Mouse (Mus musculus): Measurements from ENCODE around the gene Lrrc57. TPM values are rescaled to one million over a fixed set of nuclear protein-coding genes. Genes with fewer than 3 reads are reported as not detected.

Lrrc57 gene
- polyA plus RNA-seq, 1 experiment = not detected

DNA sequence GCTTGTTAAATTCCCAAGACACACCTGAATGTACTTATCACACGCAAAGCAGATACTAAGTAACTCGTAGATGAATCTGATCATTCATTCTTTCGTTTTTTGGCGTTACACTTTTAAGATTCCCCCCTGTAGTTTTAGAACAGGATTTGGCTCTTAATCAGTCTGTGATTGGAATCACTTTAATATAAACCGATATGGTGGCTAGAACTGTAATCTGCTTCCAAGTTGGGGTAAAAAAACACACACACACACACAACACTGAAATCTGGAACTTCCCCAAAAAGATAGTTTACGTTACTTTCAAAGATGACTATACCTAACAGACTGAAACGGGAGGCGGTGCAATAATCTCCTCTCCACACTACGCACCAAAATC, 46.5 kb downstream of the Lrrc57 start:
- TF ChIP-seq POLR2A (IDR thresholded peaks at IDR 0.05; ENCODE audit: insufficient read depth, low read depth, low read length) (no peak), CTCF (IDR thresholded peaks at IDR 0.05; ENCODE audit: insufficient read depth, low read depth, low read length) (no peak)
- H3K4me1 ChIP-seq (ENCODE audit: control insufficient read depth, insufficient read depth, low read length) = no peaks in the 10 kb centered on the region; the same call in 1 of the 2 replicates
- H3K4me3 ChIP-seq (ENCODE audit: insufficient read depth, low read depth, low read length) = no peak overlapping the region
- H3K27ac ChIP-seq (ENCODE audit: insufficient read depth, low read depth, low read length) = no peak overlapping the region
- WGBS = 19% methylated on average over 9 of the region's 9 CpGs

DNA sequence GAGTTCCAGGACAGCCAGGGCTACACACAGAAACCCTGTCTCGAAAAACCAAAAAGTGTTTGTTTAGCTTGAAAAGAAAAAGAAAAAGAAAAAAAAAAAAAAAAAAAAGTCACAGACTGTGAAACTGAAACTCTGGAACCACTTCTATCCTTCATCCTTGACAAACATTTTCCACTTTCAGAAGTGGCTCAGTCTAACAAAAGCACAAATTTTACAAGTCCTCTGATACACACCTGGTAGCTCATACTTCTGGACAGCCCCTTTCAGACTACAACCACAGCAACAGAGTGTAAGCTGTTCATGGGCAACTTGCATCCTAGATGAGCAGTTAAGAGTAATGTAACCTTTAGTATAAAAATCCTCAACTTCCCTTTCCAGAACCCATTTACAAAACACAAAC, 47.8 kb downstream of the Lrrc57 start:
- no peak overlapping the region for H3K27ac ChIP-seq (ENCODE audit: insufficient read depth, low read depth, low read length)
- TF ChIP-seq POLR2A (IDR thresholded peaks at IDR 0.05; ENCODE audit: insufficient read depth, low read depth, low read length) (no peak), CTCF (IDR thresholded peaks at IDR 0.05; ENCODE audit: insufficient read depth, low read depth, low read length) (no peak)
- H3K4me3 ChIP-seq (ENCODE audit: insufficient read depth, low read depth, low read length) = no peak overlapping the region
- no peaks in the 10 kb centered on the region; the same call in 1 of the 2 replicates for H3K4me1 ChIP-seq (ENCODE audit: control insufficient read depth, insufficient read depth, low read length)
- 88% methylated on average over 1 of the region's 1 CpGs for WGBS

DNA sequence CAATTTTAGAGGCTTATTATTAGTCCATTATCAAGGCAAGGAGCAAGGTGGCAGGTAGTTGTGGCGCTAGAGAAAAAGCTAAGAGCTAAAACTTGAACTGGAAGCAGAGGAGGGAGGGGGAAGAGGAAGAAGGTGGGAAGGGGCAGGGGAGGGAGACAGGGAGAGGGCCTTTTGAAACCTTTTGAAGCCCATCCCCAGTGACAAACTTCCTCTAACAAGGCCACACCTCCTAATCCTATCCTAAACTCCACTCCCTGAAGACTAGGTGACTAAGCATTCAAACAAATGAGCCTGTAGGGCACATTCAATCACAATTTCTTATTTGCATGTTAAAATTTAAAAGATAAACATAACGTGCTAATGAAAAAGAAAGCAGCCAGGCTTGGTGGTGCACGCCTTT, 50.5 kb downstream of the Lrrc57 start:
- H3K27ac ChIP-seq (ENCODE audit: insufficient read depth, low read depth, low read length) = no peak overlapping the region
- 90% methylated on average over 3 of the region's 3 CpGs for WGBS
- H3K4me3 ChIP-seq (ENCODE audit: insufficient read depth, low read depth, low read length) = no peak overlapping the region
- TF ChIP-seq POLR2A (IDR thresholded peaks at IDR 0.05; ENCODE audit: insufficient read depth, low read depth, low read length) (no peak), CTCF (IDR thresholded peaks at IDR 0.05; ENCODE audit: insufficient read depth, low read depth, low read length) (no peak)
- H3K4me1 ChIP-seq (ENCODE audit: control insufficient read depth, insufficient read depth, low read length) = no peaks in the 10 kb centered on the region; the same call in 1 of the 2 replicates

DNA sequence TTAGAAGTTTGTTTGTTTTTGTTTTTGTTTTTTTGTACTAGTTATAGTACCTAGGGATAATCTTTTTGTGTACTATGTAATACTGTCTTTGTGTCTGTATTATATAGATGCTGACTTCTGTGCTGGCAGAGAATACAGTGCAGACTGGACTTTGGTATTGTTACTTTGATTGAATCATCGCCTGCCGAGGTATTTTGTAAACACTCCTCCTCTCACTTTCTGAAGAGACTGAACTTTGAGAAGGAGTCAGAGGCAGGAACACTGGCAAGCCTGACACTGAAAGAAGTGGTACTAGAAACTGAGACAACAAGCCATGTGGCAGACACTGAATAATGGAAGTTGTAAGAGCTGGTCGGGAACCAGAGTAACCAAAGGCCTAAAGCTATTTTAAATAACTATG, 52.5 kb downstream of the Lrrc57 start:
- no peak for TF ChIP-seq POLR2A (IDR thresholded peaks at IDR 0.05; ENCODE audit: insufficient read depth, low read depth, low read length)
- no peak for TF ChIP-seq CTCF (IDR thresholded peaks at IDR 0.05; ENCODE audit: insufficient read depth, low read depth, low read length)
- WGBS = 67% methylated on average over 3 of the region's 3 CpGs
- Histone ChIP-seq H3K4me1 (ENCODE audit: control insufficient read depth, insufficient read depth, low read length) (no peaks in the 10 kb centered on the region), H3K4me3 (ENCODE audit: insufficient read depth, low read depth, low read length) (no peak overlapping the region), H3K27ac (ENCODE audit: insufficient read depth, low read depth, low read length) (no peak overlapping the region)

Other genes starting within 250 kb of the Lrrc57 start
- 580 TPM in 1 of 2 replicates, not detected in the other for gene Ganc, start 205.6 kb downstream of the Lrrc57 start, polyA plus RNA-seq (2012; ENCODE audit: insufficient read depth, insufficient read length, low replicate concordance, missing spikeins)
- gene Tmem87a, start 205.4 kb downstream of the Lrrc57 start, polyA plus RNA-seq (2012; ENCODE audit: insufficient read depth, insufficient read length, low replicate concordance, missing spikeins) = not detected in 2 replicates
- not detected in 2 replicates for gene Capn3, start 153.5 kb downstream of the Lrrc57 start, polyA plus RNA-seq (2012; ENCODE audit: insufficient read depth, insufficient read length, low replicate concordance, missing spikeins)
- 169 and 420 TPM in 2 replicates for gene Zfp106, start 45.7 kb downstream of the Lrrc57 start, polyA plus RNA-seq (2012; ENCODE audit: insufficient read depth, insufficient read length, low replicate concordance, missing spikeins)
- gene Snap23, start 41.8 kb downstream of the Lrrc57 start, polyA plus RNA-seq (2012; ENCODE audit: insufficient read depth, insufficient read length, low replicate concordance, missing spikeins) = not detected in 2 replicates
- gene Haus2, start 137 bp downstream of the Lrrc57 start, polyA plus RNA-seq (2012; ENCODE audit: insufficient read depth, insufficient read length, low replicate concordance, missing spikeins) = not detected in 2 replicates
- gene Stard9, start 19.6 kb upstream of the Lrrc57 start, polyA plus RNA-seq (2012; ENCODE audit: insufficient read depth, insufficient read length, low replicate concordance, missing spikeins) = not detected in 2 replicates
- gene Cdan1, start 240.6 kb upstream of the Lrrc57 start, polyA plus RNA-seq (2012; ENCODE audit: insufficient read depth, insufficient read length, low replicate concordance, missing spikeins) = not detected in 2 replicates
- not detected in 2 replicates for gene Ttbk2, start 241.1 kb upstream of the Lrrc57 start, polyA plus RNA-seq (2012; ENCODE audit: insufficient read depth, insufficient read length, low replicate concordance, missing spikeins)